Mouse (Mus musculus) frontal cortex, postnatal 25 days (tissue): ENCODE results near the gene Vsir.

Source experiments
- DNase-seq, 2 experiments: peaks; one replicate each; pipeline ENCODE4 v3.0.0; 2022; ENCODE audit warnings: low spot score in 2 of 2

Vsir gene

DNA sequence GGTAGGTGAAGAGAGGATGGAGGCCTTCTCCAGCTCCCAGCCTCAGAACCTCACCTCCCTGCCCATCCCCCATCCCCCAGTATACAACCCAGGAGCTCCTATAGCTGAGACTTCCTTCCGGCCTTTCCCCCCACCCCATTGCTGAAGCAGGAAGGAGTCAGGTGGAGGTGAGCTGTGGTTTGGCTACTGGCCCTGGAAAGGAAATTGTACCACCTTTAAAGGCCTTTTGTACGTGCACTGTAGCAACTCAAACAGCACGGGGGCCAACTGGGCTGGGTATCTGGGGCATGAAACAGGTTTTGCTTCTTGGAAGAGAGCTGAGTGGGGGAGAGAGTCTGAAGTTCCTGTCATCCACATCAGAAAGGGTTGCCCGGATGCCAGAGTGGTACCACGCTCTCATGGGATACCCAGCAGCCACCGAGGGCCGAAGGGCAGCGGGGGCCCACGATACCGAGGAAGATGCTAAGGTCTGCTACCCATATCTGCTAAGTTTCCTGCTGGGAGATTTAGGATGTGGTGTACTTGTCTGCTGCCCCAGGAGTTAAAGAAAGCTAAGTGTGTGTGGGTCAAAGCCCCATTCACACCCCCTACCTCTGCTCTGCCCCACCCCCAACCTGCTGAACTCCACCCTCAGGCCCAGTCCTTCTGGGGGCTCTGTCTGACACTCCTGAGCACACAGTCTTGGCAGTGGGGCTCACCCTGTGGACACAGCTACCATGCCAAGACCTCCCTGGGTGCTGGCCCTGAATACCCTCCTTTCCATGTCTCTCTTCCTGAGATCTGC lies 34.7 kb downstream of the Vsir start:
- no peak for DNase-seq

DNA sequence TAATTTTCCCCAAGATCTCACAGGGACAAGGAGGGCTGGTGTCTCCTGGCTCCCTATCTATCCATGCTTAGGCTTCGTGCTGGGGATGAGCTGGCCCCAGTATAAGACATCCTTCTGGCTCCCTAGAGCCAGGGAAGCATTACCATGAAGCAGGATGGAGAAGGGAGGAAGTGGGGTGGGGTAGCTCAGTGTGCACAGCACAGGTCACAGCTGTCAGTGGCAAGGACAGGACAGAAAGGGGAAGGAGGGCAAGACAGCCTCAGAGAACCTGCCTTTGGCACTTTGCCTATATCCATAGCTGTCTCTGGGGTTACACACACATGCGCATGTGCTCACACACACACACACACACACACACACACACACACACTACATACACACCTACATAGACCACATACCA lies 41.7 kb downstream of the Vsir start:
- DNase-seq, result no peak

DNA sequence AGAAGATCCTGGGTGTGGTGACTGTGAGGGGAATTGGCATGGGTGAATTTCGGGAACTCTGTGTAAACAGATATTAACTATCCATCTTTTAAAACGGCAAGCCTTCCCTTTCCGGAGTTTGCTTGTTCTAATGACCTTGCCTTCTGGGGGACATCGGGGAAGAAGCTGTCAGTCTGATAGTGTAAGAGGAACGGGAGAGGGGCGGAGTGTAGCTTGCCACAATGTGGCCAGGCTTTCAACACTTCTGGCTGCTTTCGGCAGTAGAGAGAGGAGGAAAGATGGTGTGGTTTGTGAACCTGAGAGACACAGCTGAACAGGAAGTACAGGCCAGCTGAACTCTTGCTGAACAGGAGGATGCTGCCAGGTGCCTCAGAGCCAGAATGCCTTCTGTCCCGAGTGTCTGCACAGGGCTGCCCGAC lies 42.8 kb downstream of the Vsir start:
- DNase-seq, result no peak

DNA sequence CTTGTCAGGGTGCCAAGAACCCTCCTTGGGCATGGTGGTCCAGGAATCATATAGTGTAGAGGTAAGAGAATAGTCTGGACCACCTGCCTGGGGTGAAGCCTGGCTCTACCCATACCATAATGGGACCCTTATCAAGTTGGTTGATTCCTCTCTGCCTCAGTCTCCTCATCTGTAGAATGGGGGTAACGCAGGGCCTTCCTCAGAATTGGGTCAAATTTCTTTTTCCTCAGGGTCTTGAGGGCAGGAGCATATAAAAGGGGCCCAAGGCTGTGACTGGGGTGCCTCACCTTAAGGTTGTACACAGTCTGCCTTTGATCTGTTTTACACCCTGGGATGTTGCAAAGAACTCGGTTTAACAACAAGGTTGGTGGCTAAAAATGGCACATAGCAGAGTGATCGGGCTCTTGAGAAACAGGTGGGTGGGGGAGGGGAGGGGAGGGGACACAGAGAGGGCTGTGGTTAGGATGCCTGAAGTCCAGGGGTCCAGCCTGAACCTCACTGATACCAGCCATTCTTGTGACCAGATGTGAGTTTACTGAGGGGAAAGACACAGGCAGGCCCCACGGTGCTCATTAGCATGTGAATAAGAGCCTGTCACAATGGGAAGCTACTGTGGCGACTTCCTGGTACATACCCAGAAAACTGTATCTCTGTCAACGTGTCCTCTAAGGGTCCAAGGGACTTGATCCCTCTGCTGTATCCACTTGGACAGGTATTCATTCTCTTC lies 43.7 kb downstream of the Vsir start:
- DNase-seq, result no peak

DNA sequence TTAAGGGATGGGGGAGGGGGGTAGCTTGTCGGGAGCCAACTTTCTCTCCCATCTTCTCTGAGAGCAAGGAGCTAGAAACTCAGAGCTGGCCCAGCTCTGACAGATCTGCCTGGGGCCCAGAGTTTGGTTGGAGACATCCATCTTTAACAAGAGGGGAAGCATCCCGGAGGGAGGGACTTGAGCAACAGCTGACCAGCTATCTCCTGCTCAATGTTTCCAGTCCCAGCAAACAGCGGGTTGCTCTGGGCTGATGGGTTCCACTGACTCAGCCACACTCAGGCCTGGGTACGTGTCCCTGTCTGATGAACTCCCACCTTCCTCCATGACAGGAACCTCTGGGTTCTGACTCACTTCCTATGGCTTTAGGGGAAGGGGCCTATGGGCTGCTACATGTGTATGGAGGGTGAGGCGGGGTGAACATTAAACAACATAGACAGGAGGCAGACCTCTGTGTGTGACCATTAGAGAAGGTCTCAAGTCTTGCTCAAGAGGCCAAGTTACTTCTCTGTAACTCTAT lies 44.3 kb downstream of the Vsir start:
- DNase-seq, result no peak

DNA sequence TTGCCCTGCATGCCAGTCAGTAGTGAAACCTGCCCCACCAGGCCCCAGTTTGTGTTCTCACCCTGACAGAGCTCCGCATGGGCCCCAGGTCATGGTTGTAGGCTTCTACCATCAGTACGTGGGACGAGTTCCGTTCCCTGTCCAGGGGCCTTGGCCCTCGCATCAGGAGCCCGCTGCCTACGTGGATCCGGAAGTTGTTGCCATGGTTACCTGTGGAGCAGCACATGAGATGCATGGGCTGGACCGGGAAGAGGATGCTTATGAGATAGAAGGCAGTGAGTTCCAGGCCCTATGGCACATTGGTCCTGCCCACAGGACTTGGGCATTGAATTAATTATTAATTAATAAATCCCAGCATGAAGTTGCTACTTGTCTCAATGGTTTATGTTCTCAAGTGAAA lies 45.0 kb downstream of the Vsir start:
- no peak for DNase-seq

DNA sequence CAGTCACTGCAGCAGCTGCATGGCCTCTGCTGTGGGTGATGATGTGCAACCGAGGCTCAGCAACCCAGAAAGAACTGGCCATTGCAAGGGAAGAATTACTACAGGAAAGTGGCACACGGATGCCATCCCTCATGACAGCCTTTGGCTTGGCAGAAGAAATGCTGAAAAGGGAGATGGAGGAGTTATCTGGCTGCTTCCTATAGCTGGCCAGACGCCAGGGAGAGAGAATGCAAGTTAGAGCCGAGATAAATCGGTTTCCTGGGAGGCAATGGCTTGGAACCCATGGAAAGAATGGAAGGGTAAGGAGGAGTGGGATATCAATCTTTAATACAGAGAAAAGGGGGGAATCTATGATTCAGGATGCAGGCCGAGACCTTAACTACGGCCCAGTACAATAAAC lies 48.3 kb downstream of the Vsir start:
- no peak for DNase-seq

DNA sequence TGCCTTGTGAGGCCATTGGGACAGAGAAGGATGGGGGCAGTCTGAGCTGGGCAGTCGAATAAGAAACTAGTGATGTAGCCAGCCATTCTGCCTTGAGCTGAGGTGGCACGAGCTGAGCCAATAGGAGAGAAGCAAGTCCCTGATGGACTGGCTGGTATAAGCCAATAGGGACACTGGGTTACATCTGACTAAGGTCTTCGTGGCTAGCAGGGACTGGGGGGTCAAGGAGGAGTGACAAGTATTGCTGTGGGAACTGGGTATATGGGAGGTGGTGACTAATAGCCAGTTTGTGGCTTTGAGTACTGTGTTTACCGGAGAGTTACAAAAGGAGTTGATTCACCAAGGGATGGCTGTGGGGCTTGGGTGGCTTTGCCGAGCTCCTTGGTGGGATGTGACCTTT lies 49.0 kb downstream of the Vsir start:
- DNase-seq, result no peak

DNA sequence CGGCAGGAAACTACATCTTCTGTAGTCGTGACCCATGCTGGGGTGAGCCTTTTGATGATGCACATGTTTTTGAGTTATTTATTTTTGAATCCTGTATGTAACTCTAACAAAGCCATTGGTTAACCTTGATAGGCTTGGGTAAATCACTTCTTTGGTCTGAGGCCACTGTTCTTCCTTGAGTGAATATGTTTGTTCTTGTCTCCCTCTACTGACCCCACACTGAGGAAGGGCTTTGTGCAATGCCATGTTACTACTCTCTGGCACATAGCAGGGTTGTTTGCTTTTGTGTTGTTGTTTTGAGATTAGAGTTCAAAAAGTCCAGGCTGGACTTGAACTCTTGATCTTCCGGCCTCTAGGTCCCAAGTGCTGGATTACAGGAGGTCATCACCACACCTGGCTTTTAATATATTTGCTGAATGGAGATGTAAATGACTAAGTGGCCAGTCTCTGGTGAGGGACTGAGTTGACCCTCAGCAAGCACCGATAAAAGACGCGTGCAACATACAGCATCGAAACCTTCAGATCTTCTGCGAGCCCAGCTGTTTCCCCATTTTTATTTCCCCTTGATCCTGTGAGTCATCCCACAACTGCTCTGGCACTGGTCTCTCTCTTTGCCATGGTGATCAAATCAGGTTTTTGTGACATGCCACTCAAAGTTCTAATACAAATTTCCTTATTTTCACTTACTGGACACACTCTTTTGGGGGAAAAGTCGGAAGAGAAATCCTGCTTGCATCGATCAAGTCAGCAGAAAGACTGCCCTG lies 51.6 kb downstream of the Vsir start:
- DNase-seq, result no peak

DNA sequence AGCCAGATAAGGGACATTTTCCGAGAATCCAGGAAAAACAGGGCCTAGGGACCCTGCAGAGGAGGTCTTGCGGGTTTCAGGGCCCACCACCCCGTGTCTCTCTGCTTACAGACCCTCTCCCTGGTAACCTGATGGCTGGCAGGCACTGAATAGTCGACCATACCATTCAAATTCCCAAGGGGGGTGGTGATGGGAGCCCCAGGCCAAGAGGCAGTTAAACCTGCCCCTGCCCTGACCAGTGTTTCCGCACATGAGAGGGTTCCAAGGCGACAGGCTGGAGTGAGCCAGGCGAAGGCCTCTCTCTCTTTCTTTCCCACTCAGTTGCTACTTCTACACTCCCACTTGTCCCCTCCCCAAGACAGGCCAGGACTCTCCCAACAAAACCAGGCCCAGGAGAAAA lies 52.8 kb downstream of the Vsir start, which contains the start of gene Gm17455:
TSS of gene Gm17455 (plus strand) at position 278 of the 400 bp plus-strand sequence.
- no peak for DNase-seq

DNA sequence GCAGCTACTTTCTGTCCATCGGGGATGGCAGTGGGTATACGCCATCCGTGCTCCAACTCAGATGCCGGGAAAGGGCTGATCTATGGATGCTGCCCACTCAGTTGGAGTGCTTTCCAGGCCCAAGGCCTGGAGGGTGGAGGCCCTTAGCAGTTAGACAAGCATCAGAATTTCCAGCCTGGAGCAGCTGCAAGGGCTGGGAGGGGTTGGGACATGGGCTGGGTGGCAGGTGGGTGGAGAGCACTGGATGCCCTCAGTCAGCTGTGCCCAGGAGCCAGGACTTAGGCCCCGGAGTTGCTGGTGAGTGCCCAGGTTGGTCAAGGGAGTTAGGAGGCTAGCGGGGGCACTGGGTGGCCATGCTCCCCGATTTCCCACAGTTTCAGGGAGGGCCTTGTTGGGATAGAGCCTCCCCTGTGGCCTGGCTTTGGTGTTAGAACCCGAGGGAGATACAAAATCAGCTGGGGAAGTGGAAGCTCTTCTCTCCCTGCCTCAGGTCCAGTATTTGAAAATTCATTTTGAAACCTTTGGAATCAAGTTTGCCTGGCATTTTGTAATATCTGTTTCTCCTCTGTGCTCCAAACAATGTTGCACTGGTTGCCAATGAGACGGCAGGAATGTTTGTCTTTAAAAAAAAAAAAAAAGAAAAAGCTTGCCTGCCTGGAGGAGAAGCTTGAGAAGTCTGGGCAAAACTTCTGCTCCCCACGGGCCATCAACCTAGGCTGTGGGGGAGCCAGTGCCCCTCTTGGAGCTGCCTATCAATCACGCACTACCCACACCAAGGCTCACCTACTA lies 54.0 kb downstream of the Vsir start:
- no peak for DNase-seq

DNA sequence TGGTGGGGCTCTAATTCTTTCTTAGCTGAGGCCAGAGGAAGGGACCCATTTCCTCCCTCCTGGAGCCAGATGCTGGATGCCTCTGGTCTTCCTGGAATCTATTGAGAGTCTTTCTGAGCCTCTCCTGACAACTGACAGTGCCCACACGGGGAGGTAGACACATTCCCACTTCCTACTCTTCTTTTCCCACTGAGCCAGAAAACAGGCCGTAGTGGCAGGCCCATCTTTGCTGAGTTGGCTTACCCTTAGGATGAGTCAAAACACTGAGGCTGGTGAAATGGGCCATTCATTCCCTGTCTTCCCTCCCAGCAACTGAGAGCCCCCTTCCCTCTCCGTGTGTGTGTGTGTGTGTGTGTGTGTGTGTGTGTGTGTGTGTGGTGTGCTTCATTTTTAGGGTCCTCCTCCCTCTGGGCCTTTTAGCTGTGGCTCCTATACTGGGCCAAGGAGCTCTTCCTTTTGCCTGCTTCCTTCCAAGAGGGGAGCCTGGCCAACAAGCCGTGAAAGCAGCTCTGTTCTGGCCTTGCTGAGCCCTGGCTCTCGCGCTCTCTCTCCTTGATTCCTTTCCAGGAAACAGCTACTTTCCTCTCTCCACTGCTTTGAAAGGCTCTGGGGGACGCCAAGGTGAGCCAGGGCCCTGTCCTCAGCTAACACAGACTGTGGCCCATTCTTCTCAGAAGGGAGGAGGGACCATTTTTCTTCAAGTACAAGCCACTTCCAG lies 59.0 kb downstream of the Vsir start:
- DNase-seq, result no peak

DNA sequence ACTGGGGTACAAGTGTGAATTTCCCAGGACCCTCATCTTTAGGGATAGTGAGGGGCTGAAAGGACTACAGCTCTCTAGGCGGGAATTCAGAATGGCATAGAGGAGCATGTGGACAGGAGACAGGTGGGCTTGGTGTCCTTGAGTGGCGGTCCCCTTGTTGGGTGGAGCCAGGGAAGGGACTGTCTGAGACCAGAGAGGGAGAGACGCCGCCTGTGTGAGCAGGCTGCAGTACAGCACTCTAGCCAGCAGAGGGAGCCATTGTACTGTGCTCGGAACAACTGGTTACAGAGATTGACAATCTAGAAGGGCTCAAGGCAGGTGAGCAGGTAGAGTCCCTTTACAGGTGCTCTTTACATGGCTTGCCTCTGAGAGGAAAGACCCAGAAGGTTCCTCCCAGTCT lies 61.2 kb downstream of the Vsir start:
- DNase-seq, result peak; percentile 52 to 65

DNA sequence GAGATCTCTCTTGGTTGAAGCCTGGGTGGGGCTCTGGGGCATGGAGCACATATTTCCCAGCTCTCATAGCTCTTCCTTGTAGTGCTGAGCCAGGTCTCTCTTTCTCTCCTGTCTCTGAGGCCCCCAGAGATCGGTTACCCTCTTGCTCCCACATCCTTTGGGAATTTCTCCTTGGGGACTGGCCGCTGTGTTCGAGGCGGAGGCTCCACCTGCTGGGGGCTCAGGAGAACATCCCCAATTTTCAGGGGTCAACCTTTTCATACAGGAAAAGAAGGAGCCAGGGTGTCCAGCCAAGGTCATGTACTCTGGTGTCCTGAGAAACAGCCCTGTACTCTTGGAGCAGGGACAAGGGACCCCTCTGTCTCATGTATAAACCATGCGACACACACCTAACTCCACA lies 65.1 kb downstream of the Vsir start:
- no peak for DNase-seq

DNA sequence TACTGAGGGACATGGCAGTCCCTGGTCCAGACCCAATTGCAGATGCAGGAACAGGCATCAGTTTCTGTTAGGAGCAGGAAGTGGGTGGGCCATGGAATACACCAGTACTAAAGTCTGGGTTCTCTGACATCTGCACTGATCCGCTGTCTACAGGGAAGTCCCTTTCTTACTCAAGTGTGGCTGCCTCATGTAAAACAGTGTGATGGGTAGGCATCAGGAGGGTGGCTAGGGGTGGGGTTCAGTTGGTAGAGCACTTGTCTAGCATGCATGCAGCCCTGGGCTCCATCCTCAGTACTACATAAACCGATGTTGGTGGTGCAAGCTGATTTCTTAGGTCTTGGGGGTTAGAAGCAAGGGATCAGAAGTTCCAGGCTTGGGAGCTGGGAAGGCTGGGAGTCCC lies 67.1 kb downstream of the Vsir start:
- DNase-seq, result no peak

DNA sequence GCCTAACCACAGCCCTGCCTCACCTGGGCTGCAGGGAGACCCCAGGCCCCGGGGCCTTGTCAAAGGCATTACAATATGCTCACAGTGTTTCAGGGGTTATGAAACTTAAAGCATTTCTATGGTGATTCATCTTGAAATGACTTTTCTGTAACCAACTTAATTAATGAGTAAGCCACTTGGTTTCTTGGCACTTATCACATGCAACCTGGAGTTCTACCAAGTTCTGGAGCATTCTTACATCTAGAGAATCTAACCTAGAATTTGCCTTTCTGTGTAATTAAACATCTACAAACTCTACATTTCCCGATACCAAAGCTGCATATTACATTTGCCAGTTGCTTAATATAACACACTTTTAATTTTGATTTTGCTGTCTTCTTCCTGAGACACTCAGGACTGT lies 70.4 kb downstream of the Vsir start:
- no peak for DNase-seq

DNA sequence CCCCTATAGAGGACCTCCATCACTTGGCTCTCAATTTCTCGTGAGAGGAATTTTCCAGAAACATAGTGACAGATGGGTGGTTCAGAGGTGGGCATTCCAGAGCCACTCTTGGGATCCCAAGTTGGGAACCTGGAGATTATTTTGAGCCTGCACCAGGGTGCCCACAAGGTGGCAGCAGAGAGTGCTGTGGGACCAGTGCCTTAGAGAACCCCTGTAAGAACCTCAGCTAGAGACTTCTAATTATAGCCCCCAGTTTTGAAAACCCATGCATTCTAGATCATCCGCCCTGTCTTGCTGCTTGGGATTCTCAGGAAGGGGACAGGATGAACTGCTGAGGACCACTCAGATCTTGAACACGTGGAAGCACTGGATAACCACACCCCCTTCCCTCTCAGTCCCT lies 71.5 kb downstream of the Vsir start:
- DNase-seq, result peak; percentile 66 to 69

DNA sequence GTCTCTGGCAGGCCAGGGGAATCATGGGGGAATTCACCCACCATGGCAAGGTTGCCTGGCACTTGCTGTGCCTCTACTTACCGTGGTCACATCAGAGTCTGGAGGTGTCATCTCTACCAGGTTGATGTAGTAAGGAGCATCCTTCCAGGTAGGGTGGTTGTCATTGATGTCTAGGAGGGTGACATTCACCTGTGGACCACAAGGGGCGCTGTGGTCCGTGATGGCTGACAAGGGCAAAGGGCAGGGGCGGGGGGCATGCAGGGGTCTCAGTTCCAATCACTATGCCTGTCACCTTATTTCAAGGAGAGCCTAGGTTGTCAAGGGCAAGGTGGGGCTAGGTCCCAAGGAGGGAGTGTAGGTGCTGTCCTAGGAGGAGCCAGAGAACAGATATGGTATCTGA lies 73.0 kb downstream of the Vsir start:
- no peak for DNase-seq
